Mouse (Mus musculus) skeletal muscle tissue, postnatal 0 days (tissue): ENCODE measurements around the gene Hist1h3g. TPM values are rescaled to one million over a fixed set of nuclear protein-coding genes. Genes with fewer than 3 reads are reported as not detected.

Experiments
- polyA plus RNA-seq: library from polyadenylated mRNA; unstranded; fragments of >200 nt; fragmentation: Nextera tagmentation; extraction: Ambion mirVana; gene quantifications from 2 replicates; pipeline ENCODE4 v1.2.1, GENCODE M21; 2015

Hist1h3g gene
- polyA plus RNA-seq: 1.00 and 1.2 TPM in 2 replicates

GRCm38 (mm10) chr13:23535137-23536075, at the start of gene Hist1h3g:
Gene Hist1h3g (plus strand): TSS chr13:23535422.

GRCm38 (mm10) chr13:23488400-23489322, 46.6 kb upstream of the Hist1h3g start, which contains the start of gene Btn2a2:
Gene Btn2a2 (minus strand): TSS chr13:23488857.

GRCm38 (mm10) chr13:23530901-23531875, 4.0 kb upstream of the Hist1h3g start, which contains the start of gene Hist1h4h:
Gene Hist1h4h (plus strand): TSS chr13:23531050.

GRCm38 (mm10) chr13:23533560-23534367, 1.5 kb upstream of the Hist1h3g start, which contains the start of gene Hist1h2af:
Gene Hist1h2af (plus strand): TSS chr13:23533906.

GRCm38 (mm10) chr13:23542999-23543607, 7.9 kb downstream of the Hist1h3g start, which contains the start of gene Hist1h2bh:
Gene Hist1h2bh (minus strand): TSS chr13:23543392.

GRCm38 (mm10) chr13:23543965-23544786, 9.0 kb downstream of the Hist1h3g start, which contains the start of gene Hist1h3f:
Gene Hist1h3f (plus strand): TSS chr13:23544052.

GRCm38 (mm10) chr13:23551146-23551834, 16.1 kb downstream of the Hist1h3g start, which contains the start of gene Hist1h4f:
Gene Hist1h4f (minus strand): TSS chr13:23551648.

GRCm38 (mm10) chr13:23552962-23553361, 17.7 kb downstream of the Hist1h3g start, which contains the start of gene Hist1h1d:
Gene Hist1h1d (plus strand): TSS chr13:23553262.

GRCm38 (mm10) chr13:23561883-23562659, 26.8 kb downstream of the Hist1h3g start, which contains the start of gene Hist1h3e:
Gene Hist1h3e (minus strand): TSS chr13:23562369.

GRCm38 (mm10) chr13:23571022-23571503, 35.8 kb downstream of the Hist1h3g start, which contains the start of the genes Hist1h2ae and Hist1h2bg:
Gene Hist1h2ae (minus strand): TSS chr13:23571220.
Gene Hist1h2bg (plus strand): TSS chr13:23571396.

GRCm38 (mm10) chr13:23573898-23574524, 38.8 kb downstream of the Hist1h3g start, which contains the start of the genes Hist1h2bf and Hist1h2ad:
Gene Hist1h2bf (minus strand): TSS chr13:23574196.
Gene Hist1h2ad (plus strand): TSS chr13:23574381.

GRCm38 (mm10) chr13:23575271-23575851, 40.1 kb downstream of the Hist1h3g start, which contains the start of gene Hist1h3d:
Gene Hist1h3d (plus strand): TSS chr13:23575763.

GRCm38 (mm10) chr13:23581408-23582218, 46.4 kb downstream of the Hist1h3g start, which contains the start of gene Hist1h4d:
Gene Hist1h4d (plus strand): TSS chr13:23581598.

